Mouse (Mus musculus): Measurements from ENCODE around the gene Ankrd33b. TPM values are rescaled to one million over a fixed set of nuclear protein-coding genes. Genes with fewer than 3 reads are reported as not detected.

Ankrd33b gene
- polyA plus RNA-seq, 1 experiment from 2014 or later, result 0.68 TPM

- Histone ChIP-seq H3K4me1 (ENCODE audit: control insufficient read depth, low read depth, low read length) (no peaks in the 10 kb centered on the region; the same call in 1 of the 2 replicates), H3K4me2 (ENCODE audit: low read depth, low read length) (no peak overlapping the region), H3K9ac (ENCODE audit: low read depth, low read length) (no peak overlapping the region), H3K27me3 (ENCODE audit: control insufficient read depth, insufficient read depth, low read depth, low read length) (no peaks in the 10 kb centered on the region), H3K36me3 (ENCODE audit: control insufficient read depth, insufficient read depth) (no peaks in the 10 kb centered on the region), H3K4me3 (ENCODE audit: low read depth, low read length) (no peak overlapping the region), H3K9me3 (replicated peaks; ENCODE audit: control insufficient read depth, low read length) (no peaks in the 10 kb centered on the region), H3K27ac (ENCODE audit: low read length) (no peak overlapping the region)
- no peak for ATAC-seq (ENCODE audit: low read depth)
- WGBS (ENCODE audit: insufficient replicate concordance), result 72% methylated on average over 10 of the region's 10 CpGs
Observed at GRCm38 (mm10) chr15:31261094-31261493, 106.4 kb downstream of the Ankrd33b start.

- Histone ChIP-seq H3K4me2 (ENCODE audit: low read depth, low read length) (no peak overlapping the region), H3K27me3 (ENCODE audit: control insufficient read depth, insufficient read depth, low read depth, low read length) (no peaks in the 10 kb centered on the region), H3K27ac (ENCODE audit: low read length) (no peak overlapping the region), H3K4me3 (ENCODE audit: low read depth, low read length) (no peak overlapping the region), H3K4me1 (ENCODE audit: control insufficient read depth, low read depth, low read length) (no peaks in the 10 kb centered on the region; the same call in 1 of the 2 replicates), H3K9me3 (replicated peaks; ENCODE audit: control insufficient read depth, low read length) (no peaks in the 10 kb centered on the region), H3K9ac (ENCODE audit: low read depth, low read length) (no peak overlapping the region), H3K36me3 (ENCODE audit: control insufficient read depth, insufficient read depth) (no peaks in the 10 kb centered on the region)
- 78% methylated on average over 18 of the region's 18 CpGs for WGBS (ENCODE audit: insufficient replicate concordance)
- no peak for ATAC-seq (ENCODE audit: low read depth)
Observed at GRCm38 (mm10) chr15:31258693-31259439, 108.7 kb downstream of the Ankrd33b start.

GRCm38 (mm10) chr15:31258029-31258692 is 109.4 kb downstream of the Ankrd33b start:
- H3K4me1 ChIP-seq (ENCODE audit: control insufficient read depth, low read depth, low read length), result peaks cover under 1% of the 10 kb centered on the region; the same call in 1 of the 2 replicates
- H3K4me2 ChIP-seq (ENCODE audit: low read depth, low read length), result no peak overlapping the region
- H3K4me3 ChIP-seq (ENCODE audit: low read depth, low read length), result no peak overlapping the region
- ATAC-seq (ENCODE audit: low read depth), result no peak
- H3K9ac ChIP-seq (ENCODE audit: low read depth, low read length), result no peak overlapping the region
- WGBS (ENCODE audit: insufficient replicate concordance), result 61% methylated on average over 21 of the region's 21 CpGs
- no peaks in the 10 kb centered on the region for H3K36me3 ChIP-seq (ENCODE audit: control insufficient read depth, insufficient read depth)
- no peaks in the 10 kb centered on the region for H3K27me3 ChIP-seq (ENCODE audit: control insufficient read depth, insufficient read depth, low read depth, low read length)
- H3K9me3 ChIP-seq (replicated peaks; ENCODE audit: control insufficient read depth, low read length), result no peaks in the 10 kb centered on the region
- no peak overlapping the region for H3K27ac ChIP-seq (ENCODE audit: low read length)

GRCm38 (mm10) chr15:31257329-31257728 is 110.2 kb downstream of the Ankrd33b start:
- no peaks in the 10 kb centered on the region for H3K9me3 ChIP-seq (replicated peaks; ENCODE audit: control insufficient read depth, low read length)
- H3K9ac ChIP-seq (ENCODE audit: low read depth, low read length), result no peak overlapping the region
- H3K4me3 ChIP-seq (ENCODE audit: low read depth, low read length), result no peak overlapping the region
- no peaks in the 10 kb centered on the region for H3K27me3 ChIP-seq (ENCODE audit: control insufficient read depth, insufficient read depth, low read depth, low read length)
- H3K4me2 ChIP-seq (ENCODE audit: low read depth, low read length), result no peak overlapping the region
- peaks cover 7% of the 10 kb centered on the region; the same call in 1 of the 2 replicates for H3K4me1 ChIP-seq (ENCODE audit: control insufficient read depth, low read depth, low read length)
- WGBS (ENCODE audit: insufficient replicate concordance), result 61% methylated on average over 1 of the region's 1 CpGs
- no peak for ATAC-seq (ENCODE audit: low read depth)
- no peaks in the 10 kb centered on the region for H3K36me3 ChIP-seq (ENCODE audit: control insufficient read depth, insufficient read depth)
- no peak overlapping the region for H3K27ac ChIP-seq (ENCODE audit: low read length)

GRCm38 (mm10) chr15:31255762-31256161 is 111.8 kb downstream of the Ankrd33b start:
- no peak overlapping the region for H3K9ac ChIP-seq (ENCODE audit: low read depth, low read length)
- no peak for ATAC-seq (ENCODE audit: low read depth)
- no peak overlapping the region for H3K4me3 ChIP-seq (ENCODE audit: low read depth, low read length)
- peaks cover 13% of the 10 kb centered on the region for H3K4me1 ChIP-seq (ENCODE audit: control insufficient read depth, low read depth, low read length)
- no peaks in the 10 kb centered on the region for H3K9me3 ChIP-seq (replicated peaks; ENCODE audit: control insufficient read depth, low read length)
- WGBS (ENCODE audit: insufficient replicate concordance), result 67% methylated on average over 6 of the region's 6 CpGs
- no peaks in the 10 kb centered on the region for H3K36me3 ChIP-seq (ENCODE audit: control insufficient read depth, insufficient read depth)
- no peak overlapping the region for H3K27ac ChIP-seq (ENCODE audit: low read length)
- H3K4me2 ChIP-seq (ENCODE audit: low read depth, low read length), result no peak overlapping the region
- no peaks in the 10 kb centered on the region for H3K27me3 ChIP-seq (ENCODE audit: control insufficient read depth, insufficient read depth, low read depth, low read length)

- Histone ChIP-seq H3K4me3 (ENCODE audit: low read depth, low read length) (no peak overlapping the region), H3K9ac (ENCODE audit: low read depth, low read length) (no peak overlapping the region), H3K27me3 (ENCODE audit: control insufficient read depth, insufficient read depth, low read depth, low read length) (no peaks in the 10 kb centered on the region), H3K27ac (ENCODE audit: low read length) (no peak overlapping the region), H3K4me1 (ENCODE audit: control insufficient read depth, low read depth, low read length) (peaks cover 13% of the 10 kb centered on the region), H3K4me2 (ENCODE audit: low read depth, low read length) (no peak overlapping the region), H3K36me3 (ENCODE audit: control insufficient read depth, insufficient read depth) (no peaks in the 10 kb centered on the region), H3K9me3 (replicated peaks; ENCODE audit: control insufficient read depth, low read length) (no peaks in the 10 kb centered on the region)
- no peak for ATAC-seq (ENCODE audit: low read depth)
- WGBS (ENCODE audit: insufficient replicate concordance), result 73% methylated on average over 9 of the region's 9 CpGs
Observed at GRCm38 (mm10) chr15:31254939-31255535, 112.5 kb downstream of the Ankrd33b start.

- H3K4me1 ChIP-seq (ENCODE audit: control insufficient read depth, low read depth, low read length), result peaks cover 13% of the 10 kb centered on the region
Observed at GRCm38 (mm10) chr15:31253963-31254362, 113.6 kb downstream of the Ankrd33b start.

GRCm38 (mm10) chr15:31253380-31253779 is 114.1 kb downstream of the Ankrd33b start:
- H3K36me3 ChIP-seq (ENCODE audit: control insufficient read depth, insufficient read depth), result no peaks in the 10 kb centered on the region
- no peak for ATAC-seq (ENCODE audit: low read depth)
- WGBS (ENCODE audit: insufficient replicate concordance), result 61% methylated on average over 8 of the region's 8 CpGs
- H3K9me3 ChIP-seq (replicated peaks; ENCODE audit: control insufficient read depth, low read length), result no peaks in the 10 kb centered on the region
- H3K4me3 ChIP-seq (ENCODE audit: low read depth, low read length), result no peak overlapping the region
- no peaks in the 10 kb centered on the region for H3K27me3 ChIP-seq (ENCODE audit: control insufficient read depth, insufficient read depth, low read depth, low read length)
- H3K4me2 ChIP-seq (ENCODE audit: low read depth, low read length), result no peak overlapping the region
- H3K4me1 ChIP-seq (ENCODE audit: control insufficient read depth, low read depth, low read length), result peaks cover 13% of the 10 kb centered on the region
- no peak overlapping the region for H3K27ac ChIP-seq (ENCODE audit: low read length)
- H3K9ac ChIP-seq (ENCODE audit: low read depth, low read length), result no peak overlapping the region

More at GRCm38 (mm10) chr15:31253963-31254362, 113.6 kb downstream of the Ankrd33b start:
- H3K4me3 ChIP-seq (ENCODE audit: low read depth, low read length), result no peak overlapping the region
- no peak for ATAC-seq (ENCODE audit: low read depth)
- no peaks in the 10 kb centered on the region for H3K27me3 ChIP-seq (ENCODE audit: control insufficient read depth, insufficient read depth, low read depth, low read length)
- no peaks in the 10 kb centered on the region for H3K36me3 ChIP-seq (ENCODE audit: control insufficient read depth, insufficient read depth)
- 74% methylated on average over 4 of the region's 4 CpGs for WGBS (ENCODE audit: insufficient replicate concordance)
- no peaks in the 10 kb centered on the region for H3K9me3 ChIP-seq (replicated peaks; ENCODE audit: control insufficient read depth, low read length)
- no peak overlapping the region for H3K4me2 ChIP-seq (ENCODE audit: low read depth, low read length)
- H3K9ac ChIP-seq (ENCODE audit: low read depth, low read length), result no peak overlapping the region
- no peak overlapping the region for H3K27ac ChIP-seq (ENCODE audit: low read length)
